Mouse (Mus musculus) spleen, adult 18-20 months (tissue): ENCODE results near the gene Klf6.

ENCODE experiments used
- DNase-seq, 2 experiments: peaks; one replicate each; pipeline ENCODE4 v3.0.0; 2022; ENCODE audit warnings: mixed read lengths in 2 of 2

The Klf6 gene

DNA sequence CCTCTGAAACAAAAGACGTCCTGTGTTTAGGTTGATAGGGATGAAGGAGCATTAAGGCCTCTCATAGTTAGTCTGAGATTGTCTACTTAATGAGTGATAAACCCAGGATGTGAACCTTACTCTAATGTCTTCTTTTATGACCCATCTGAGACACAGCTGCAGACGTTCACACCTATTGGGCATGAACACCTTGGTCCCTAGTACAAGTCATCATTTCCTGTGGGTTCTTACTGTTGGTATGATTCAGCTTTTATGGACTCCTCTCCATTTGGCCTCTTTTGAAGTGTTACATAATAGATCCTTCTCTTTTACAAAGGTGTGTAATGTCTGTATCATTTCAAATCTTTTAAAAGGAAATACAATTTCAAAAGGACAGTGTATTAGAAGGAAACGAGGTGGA is 51.9 kb downstream of the Klf6 start:
- no peak for DNase-seq

DNA sequence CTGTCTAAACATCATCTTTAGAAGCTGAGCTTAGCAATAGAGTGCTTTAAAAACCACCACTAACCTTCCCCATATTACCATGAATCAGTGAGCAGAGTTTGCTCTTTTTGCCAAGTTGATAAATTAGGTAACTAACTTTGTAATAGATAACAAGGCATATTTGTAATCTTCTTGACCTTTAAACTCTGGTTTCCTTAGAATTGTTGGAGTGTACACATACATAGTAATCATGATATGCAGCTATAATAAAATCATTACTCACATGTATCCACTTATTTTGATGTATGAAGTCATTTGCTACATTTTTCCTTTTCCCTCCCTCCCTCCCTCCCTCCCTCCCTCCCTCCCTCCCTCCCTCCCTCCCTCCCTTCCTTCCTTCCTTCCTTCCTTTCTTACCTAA is 56.1 kb downstream of the Klf6 start:
- no peak for DNase-seq

DNA sequence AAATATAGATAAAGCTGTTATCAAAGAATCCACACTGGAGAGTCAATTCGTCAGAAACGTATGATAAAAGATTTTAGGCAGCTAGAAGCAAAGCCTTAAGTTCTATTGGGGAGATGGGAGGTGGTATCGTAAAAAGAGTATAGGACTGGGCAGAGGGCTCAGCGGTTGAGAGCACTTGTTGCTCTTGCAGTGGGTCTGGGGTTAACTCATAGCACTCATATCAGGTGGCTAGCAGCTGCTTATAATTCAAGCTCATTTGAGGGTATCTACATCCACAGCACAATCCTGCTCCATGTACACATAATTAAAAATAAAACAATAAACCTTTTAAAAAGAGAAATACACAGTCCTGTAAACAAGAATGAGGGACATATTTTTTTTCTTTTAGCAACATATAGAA is 58.7 kb downstream of the Klf6 start:
- DNase-seq: no peak
